Mouse (Mus musculus) embryonic facial prominence, embryonic 12.5 days (tissue): ENCODE measurements around the gene Gm43302. TPM values are rescaled to one million over a fixed set of nuclear protein-coding genes. Genes with fewer than 3 reads are reported as not detected.
"Not testable (repeated sequence)": the region's sequence is repeated elsewhere in the genome, so short reads cannot be mapped to it uniquely, and the experiment has no call there.

ENCODE experiments used
- ATAC-seq: fragments of 200-750 bp; cut with Nextera tagmentation; 2 replicates; pipeline ENCODE4 v1.8.0; 2017; ENCODE audit not compliant: insufficient number of reproducible peaks, insufficient read depth, low FRiP score, low TSS enrichment
- H3K27ac ChIP-seq: fragments of 300-500 bp; sonication (generic); 2 replicates; pipeline ENCODE4 v1.5.1; 2016; ENCODE audit warnings: mild to moderate bottlenecking
- H3K27me3 ChIP-seq: fragments of 300-500 bp; sonication (generic); 2 replicates; pipeline ENCODE4 v1.6.1; 2016; ENCODE audit warnings: mild to moderate bottlenecking, moderate library complexity
- H3K36me3 ChIP-seq: fragments of 300-500 bp; sonication (generic); 2 replicates; pipeline ENCODE4 v1.6.1; 2016; ENCODE audit warnings: mild to moderate bottlenecking
- H3K4me1 ChIP-seq: fragments of 300-500 bp; sonication (generic); 2 replicates; pipeline ENCODE4 v1.6.1; 2016
- H3K4me2 ChIP-seq: fragments of 300-500 bp; sonication (generic); replicated peaks from 2 replicates; pipeline ENCODE4 v1.6.1; 2016; ENCODE audit warnings: mild to moderate bottlenecking, moderate library complexity
- H3K4me3 ChIP-seq: fragments of 300-500 bp; sonication (generic); 2 replicates; pipeline ENCODE4 v1.5.1; 2016; ENCODE audit warnings: mild to moderate bottlenecking
- H3K9ac ChIP-seq: fragments of 300-500 bp; sonication (generic); 2 replicates; pipeline ENCODE4 v1.6.1; 2016; ENCODE audit warnings: mild to moderate bottlenecking, moderate library complexity
- H3K9me3 ChIP-seq: fragments of 300-500 bp; sonication (generic); 2 replicates; pipeline ENCODE4 v1.6.1; 2016; ENCODE audit warnings: mild to moderate bottlenecking, moderate library complexity
- WGBS: fragments of 180-500 bp; shearing (Covaris S2); methylation state at CpG from one replicate; pipeline ENCODE4 v1.1.7; 2016; 5-methylcytosine and 5-hydroxymethylcytosine counted together
- polyA plus RNA-seq: library from polyadenylated mRNA; unstranded; fragments of >200 nt; fragmentation: Nextera tagmentation; extraction: Ambion mirVana; gene quantifications from 2 replicates; pipeline ENCODE4 v1.2.1, GENCODE M21; 2016

Gene Gm43302
- polyA plus RNA-seq, 1 experiment from 2014 or later: not detected

GRCm38 (mm10) chr5:105290921-105291320, 2.6 kb downstream of the Gm43302 start:
- H3K27me3 ChIP-seq, ATAC-seq, H3K27ac ChIP-seq, H3K4me2 ChIP-seq, H3K4me1 ChIP-seq, H3K4me3 ChIP-seq, H3K9ac ChIP-seq, H3K36me3 ChIP-seq, H3K9me3 ChIP-seq: not testable (repeated sequence)
- WGBS: 82% methylated on average over 3 of the region's 3 CpGs

- not testable (repeated sequence) for H3K4me3 ChIP-seq, H3K4me1 ChIP-seq, H3K4me2 ChIP-seq, H3K27me3 ChIP-seq, ATAC-seq, H3K36me3 ChIP-seq, H3K27ac ChIP-seq, H3K9me3 ChIP-seq, H3K9ac ChIP-seq
- WGBS: 88% methylated on average over 1 of the region's 3 CpGs
These were observed 32.8 kb downstream of the Gm43302 start for GRCm38 (mm10) chr5:105260673-105261072.

- no peak for ATAC-seq
- Histone ChIP-seq H3K27me3 (no peaks in the 10 kb centered on the region), H3K4me2 (no peak overlapping the region), H3K9ac (no peak overlapping the region), H3K27ac (no peak overlapping the region), H3K4me1 (no peaks in the 10 kb centered on the region), H3K36me3 (no peaks in the 10 kb centered on the region), H3K4me3 (no peak overlapping the region), H3K9me3 (no peaks in the 10 kb centered on the region)
These were observed 41.0 kb downstream of the Gm43302 start for GRCm38 (mm10) chr5:105252491-105252890.

- not testable (repeated sequence) for H3K27ac ChIP-seq, H3K4me2 ChIP-seq, H3K9ac ChIP-seq, ATAC-seq, H3K4me1 ChIP-seq, H3K36me3 ChIP-seq, H3K9me3 ChIP-seq, H3K27me3 ChIP-seq, H3K4me3 ChIP-seq
- 74% methylated on average over 3 of the region's 3 CpGs for WGBS
These were observed 48.8 kb downstream of the Gm43302 start for GRCm38 (mm10) chr5:105244741-105245140.

GRCm38 (mm10) chr5:105240982-105241381, 52.5 kb downstream of the Gm43302 start:
- H3K4me1 ChIP-seq, H3K4me3 ChIP-seq, H3K9me3 ChIP-seq, H3K27me3 ChIP-seq, H3K9ac ChIP-seq, H3K36me3 ChIP-seq, H3K27ac ChIP-seq, H3K4me2 ChIP-seq: not testable (repeated sequence)
- 76% methylated on average over 5 of the region's 5 CpGs for WGBS
- ATAC-seq: 0 out of 2 replicates have a peak, but pooled peaks have one; percentile 22

- H3K27ac ChIP-seq, H3K9ac ChIP-seq, H3K4me2 ChIP-seq, H3K4me3 ChIP-seq, ATAC-seq, H3K36me3 ChIP-seq, H3K4me1 ChIP-seq, H3K27me3 ChIP-seq, H3K9me3 ChIP-seq: not testable (repeated sequence)
These were observed 53.9 kb downstream of the Gm43302 start, which contains the start of gene Gbp10 for GRCm38 (mm10) chr5:105239483-105240047. Gbp10 (minus strand) TSS chr5:105239533.

GRCm38 (mm10) chr5:105238402-105238801, 55.1 kb downstream of the Gm43302 start:
- ATAC-seq, H3K4me3 ChIP-seq, H3K4me2 ChIP-seq, H3K27me3 ChIP-seq, H3K9ac ChIP-seq, H3K27ac ChIP-seq, H3K9me3 ChIP-seq, H3K36me3 ChIP-seq, H3K4me1 ChIP-seq: not testable (repeated sequence)
- WGBS: 96% methylated on average over 1 of the region's 1 CpGs

- H3K4me3 ChIP-seq, ATAC-seq, H3K27ac ChIP-seq, H3K4me1 ChIP-seq, H3K27me3 ChIP-seq, H3K9me3 ChIP-seq, H3K4me2 ChIP-seq, H3K9ac ChIP-seq, H3K36me3 ChIP-seq: not testable (repeated sequence)
- 73% methylated on average over 3 of the region's 3 CpGs for WGBS
These were observed 57.5 kb downstream of the Gm43302 start for GRCm38 (mm10) chr5:105236040-105236439.

GRCm38 (mm10) chr5:105208957-105209356, 84.5 kb downstream of the Gm43302 start:
- H3K9ac ChIP-seq, H3K27me3 ChIP-seq, H3K27ac ChIP-seq, H3K4me2 ChIP-seq, H3K36me3 ChIP-seq, H3K4me3 ChIP-seq, H3K9me3 ChIP-seq, H3K4me1 ChIP-seq, ATAC-seq: not testable (repeated sequence)
- WGBS: 100% methylated on average over 1 of the region's 3 CpGs

- H3K36me3 ChIP-seq, H3K4me1 ChIP-seq, H3K27me3 ChIP-seq, H3K27ac ChIP-seq, H3K4me3 ChIP-seq, H3K9ac ChIP-seq, H3K9me3 ChIP-seq, H3K4me2 ChIP-seq, ATAC-seq: not testable (repeated sequence)
- 90% methylated on average over 4 of the region's 4 CpGs for WGBS
These were observed 92.6 kb downstream of the Gm43302 start for GRCm38 (mm10) chr5:105200791-105201355.

- H3K36me3 ChIP-seq, ATAC-seq, H3K4me1 ChIP-seq, H3K9ac ChIP-seq, H3K9me3 ChIP-seq, H3K4me2 ChIP-seq, H3K27ac ChIP-seq, H3K27me3 ChIP-seq, H3K4me3 ChIP-seq: not testable (repeated sequence)
- 97% methylated on average over 1 of the region's 1 CpGs for WGBS
These were observed 94.3 kb downstream of the Gm43302 start for GRCm38 (mm10) chr5:105199149-105199548.

- not testable (repeated sequence) for H3K9ac ChIP-seq, H3K27ac ChIP-seq, H3K36me3 ChIP-seq, H3K4me2 ChIP-seq, H3K4me1 ChIP-seq, H3K27me3 ChIP-seq, H3K9me3 ChIP-seq, ATAC-seq, H3K4me3 ChIP-seq
These were observed 95.5 kb downstream of the Gm43302 start for GRCm38 (mm10) chr5:105197915-105198560.
